Mouse (Mus musculus): ENCODE measurements at regions not wholly inside any gene's neighbourhood (a gene's known extent, or its start where the extent isn't known, plus 50 kb on each side); places are given as distances from the start of the nearest gene placed in this dataset.

DNA sequence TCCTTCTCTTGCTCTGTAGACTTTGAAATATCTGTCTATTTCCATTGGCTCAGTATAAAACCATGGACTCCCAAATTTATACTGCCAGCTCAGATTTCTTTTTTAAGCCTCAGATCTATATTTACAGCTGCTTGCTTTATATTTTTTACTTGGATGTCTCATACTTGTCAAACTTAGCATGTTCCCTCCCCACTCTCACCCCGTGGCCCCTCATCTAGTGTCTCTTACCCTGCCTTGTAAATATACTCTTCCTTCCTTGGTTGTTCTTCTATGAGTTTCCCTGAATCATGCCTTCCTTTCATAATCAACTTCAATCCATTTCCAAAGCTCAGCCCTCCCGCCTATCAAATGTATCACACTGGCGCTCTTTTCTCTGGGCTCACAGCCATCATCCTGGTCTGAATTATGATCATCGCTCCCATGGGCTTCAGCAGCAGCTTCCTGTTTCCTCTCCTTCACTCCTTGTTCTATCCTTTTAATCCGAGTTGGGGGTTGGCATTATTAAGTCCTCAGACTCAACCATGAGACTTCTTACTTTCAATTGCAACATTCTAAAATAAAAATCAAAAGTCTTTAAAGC is 177.0 kb upstream of the Cnr1 start:
- intact Hi-C loops (cut with DNase I): no loop called here

DNA sequence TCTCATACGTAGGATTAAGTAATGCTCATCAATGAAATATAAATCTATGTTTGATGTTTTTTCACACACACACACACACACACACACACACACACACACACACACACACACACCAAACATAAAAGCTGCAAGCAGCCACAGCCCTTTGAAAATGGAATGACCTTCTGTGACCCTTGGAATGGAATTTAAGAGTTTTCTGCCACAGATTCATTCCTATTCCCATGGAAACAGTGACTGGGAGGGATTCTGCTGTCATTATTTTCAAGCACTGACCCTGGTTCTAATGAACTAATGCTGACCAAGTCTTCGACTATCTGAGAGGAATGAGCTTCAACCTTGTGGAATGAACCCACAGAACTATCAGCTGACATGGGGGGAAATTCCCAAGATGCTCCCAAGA is 156.7 kb upstream of the Cnr1 start:
- intact Hi-C loops (cut with DNase I): no loop called here
- no peak for DNase-seq

More for the DNA sequence above, 177.0 kb upstream of the Cnr1 start:
- DNase-seq: peak; percentile 18 to 25

DNA sequence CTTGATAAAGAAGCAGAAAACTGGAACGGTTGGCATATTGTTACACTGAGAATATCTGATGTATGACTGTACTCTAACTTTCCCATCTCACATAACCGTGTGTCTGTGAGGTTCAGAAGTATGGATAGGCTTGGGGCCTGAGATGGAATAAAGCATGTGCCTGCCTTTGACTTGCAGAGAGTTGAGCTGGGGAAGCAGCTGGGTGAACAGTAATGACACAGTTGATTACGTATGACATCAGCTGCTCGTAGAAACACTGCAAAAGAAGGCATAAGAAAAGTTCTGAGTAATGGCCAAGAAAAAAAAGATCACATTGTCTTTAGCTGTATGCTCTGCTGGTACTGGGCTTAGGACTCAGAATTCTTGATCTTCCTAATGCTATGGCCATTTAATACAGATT is 138.4 kb upstream of the Cnr1 start:
- intact Hi-C loops (cut with DNase I): no loop called here
- no peak for DNase-seq

DNA sequence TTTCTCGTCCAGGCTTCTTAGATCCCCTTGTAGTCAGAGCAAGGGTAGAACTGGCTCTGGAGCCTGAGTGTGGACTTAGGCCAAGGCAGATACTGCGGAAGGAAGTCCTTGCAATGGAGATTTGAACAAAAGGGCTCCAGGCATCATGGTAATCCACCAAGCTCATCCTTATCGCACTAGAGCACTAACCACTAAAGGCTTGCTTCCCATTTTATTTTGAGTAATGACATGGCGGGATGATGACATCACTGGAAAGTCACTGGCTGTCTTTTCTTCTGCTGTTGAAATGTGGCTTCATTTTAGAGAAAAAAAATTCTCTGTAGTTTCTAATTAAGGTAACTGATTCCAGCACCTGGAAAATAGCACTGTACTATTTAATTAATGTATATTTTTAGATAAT is 137.4 kb upstream of the Cnr1 start:
- no peak for DNase-seq
- intact Hi-C loops (cut with DNase I): no loop called here

DNA sequence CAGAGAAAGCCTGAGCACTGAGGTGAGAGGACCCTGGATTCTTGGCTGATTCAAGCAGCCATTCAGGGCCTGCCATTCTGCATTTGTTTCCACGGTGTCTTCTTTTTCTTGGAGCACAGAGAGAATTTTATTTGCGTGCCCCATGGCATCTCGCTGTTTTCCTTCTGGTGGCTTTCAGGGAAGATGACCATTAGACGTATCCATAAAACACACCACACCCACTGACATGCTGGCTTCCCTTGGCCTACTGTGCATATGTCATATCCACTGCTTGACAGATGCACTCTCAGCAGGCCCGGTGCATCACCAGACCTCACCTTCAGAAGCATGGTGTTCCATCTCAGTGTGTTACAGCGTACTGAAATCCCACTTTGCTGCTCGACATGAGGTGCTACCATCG is 131.0 kb upstream of the Cnr1 start:
- intact Hi-C loops (cut with DNase I): no loop called here
- no peak for DNase-seq

DNA sequence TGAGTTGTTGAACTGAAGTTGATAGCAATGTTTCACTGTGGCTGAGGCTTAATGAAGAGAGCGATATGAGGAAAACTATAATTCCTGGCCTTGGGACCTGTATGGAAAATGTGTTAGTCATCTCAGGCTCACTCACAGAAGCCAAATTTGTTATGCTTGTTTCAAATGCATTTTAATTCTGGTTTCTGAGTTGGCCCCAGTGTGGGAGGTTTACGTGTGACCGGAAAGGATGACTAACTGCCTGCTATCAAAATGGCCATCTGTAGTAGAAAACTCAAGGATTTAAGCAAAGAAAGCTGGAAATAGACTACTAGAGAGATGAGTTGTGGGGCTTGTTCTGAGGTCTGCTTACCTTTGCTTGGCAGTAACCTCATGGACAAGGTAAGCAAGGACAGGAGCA is 128.9 kb upstream of the Cnr1 start:
- DNase-seq: no peak
- intact Hi-C loops (cut with DNase I): no loop called here

DNA sequence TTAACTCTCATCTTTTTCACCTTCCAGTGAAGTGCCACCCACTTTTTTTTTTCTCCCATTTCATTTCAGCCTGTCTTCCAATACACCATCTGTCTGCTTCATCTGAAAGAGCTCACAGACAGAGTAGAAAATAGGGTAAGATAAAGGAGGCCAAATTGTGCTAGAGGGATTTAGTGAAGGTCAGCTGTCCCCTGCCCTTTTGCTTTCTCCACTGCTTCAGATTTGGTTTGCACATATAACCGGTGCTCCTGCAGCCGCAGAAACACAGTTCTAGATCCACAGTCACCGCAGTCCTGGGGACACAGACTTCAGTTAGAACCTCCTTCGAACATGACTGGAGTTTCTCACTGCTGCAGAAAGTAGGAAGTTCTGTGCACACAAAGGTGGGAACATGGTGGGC is 126.4 kb upstream of the Cnr1 start:
- intact Hi-C loops (cut with DNase I): no loop called here

DNA sequence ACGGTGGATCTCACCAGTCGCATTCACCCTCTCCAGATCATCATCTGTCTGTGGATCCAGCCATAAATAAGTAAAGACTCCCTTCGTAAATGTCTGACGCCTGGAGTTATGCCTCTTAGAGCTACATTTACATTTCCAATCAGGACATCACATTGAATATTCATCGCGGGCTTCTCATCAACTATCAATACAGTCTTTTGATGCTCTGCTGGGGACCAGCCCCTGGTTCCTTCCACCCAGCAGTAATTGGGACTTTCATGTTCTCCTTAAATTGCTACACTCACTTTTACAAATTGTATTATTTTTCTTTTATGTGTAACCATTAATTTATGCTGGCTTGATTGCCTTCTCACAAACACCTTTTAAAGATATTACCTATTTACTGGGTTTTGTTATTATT is 125.7 kb upstream of the Cnr1 start:
- no peak for DNase-seq
- intact Hi-C loops (cut with DNase I): no loop called here

More for the DNA sequence above, 126.4 kb upstream of the Cnr1 start:
- no peak for DNase-seq

DNA sequence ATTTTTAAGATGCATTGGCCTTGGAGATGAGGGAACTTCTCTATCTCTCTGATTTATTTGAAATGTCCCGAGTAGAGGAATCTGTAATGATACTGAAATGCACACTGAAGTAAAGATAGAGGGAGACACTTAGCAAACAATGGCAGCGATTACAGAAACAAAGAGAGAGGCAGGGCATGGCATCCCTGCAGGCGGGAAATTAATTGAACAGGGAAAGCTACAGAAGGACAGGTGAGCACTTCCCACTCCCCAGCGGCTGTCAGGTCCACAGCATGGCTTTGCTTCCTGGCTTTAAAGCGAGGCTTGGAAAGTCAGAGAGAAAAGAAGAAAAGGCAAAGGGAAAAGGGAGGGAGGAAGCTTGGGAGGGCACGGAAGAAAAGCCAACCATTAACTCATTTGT is 125.3 kb upstream of the Cnr1 start:
- DNase-seq: no peak
- intact Hi-C loops (cut with DNase I): no loop called here

DNA sequence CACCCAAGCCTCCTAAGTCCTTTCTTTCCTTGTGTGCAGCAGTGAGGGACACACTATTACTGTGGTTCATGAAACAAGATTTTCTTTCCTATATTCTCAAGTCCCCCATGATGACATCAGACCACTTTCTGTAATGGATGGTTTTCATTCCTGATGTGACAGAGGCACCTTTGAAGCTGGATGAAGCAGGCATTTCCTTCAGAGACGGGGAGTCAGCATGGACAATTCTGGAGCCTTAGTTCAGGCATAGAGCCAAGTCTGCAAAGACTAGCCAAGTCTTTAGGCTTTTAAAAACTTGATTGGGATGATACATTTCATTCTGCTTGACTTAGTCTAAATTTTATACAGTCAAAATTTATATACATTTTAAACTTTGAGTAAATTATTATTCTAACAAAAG is 124.6 kb upstream of the Cnr1 start:
- intact Hi-C loops (cut with DNase I): no loop called here
- no peak for DNase-seq

DNA sequence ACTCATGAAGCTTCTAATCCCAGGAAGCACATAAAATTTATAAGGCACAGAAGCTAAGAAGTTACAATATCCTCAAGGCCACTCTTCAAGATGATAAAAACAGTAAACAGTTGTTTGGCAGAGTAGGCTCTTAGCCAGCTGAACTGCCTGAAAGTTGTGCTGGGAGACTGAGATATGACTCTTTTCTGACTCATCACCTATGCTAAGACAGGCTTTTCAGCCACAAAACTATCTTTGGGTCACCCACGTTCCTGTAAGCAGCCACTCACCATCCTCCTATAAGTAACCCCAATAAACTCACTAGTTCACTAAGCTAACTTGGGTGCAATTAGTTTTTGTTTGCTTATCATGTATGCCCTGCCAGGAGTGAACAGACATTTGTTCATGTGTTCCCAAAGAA is 112.1 kb upstream of the Cnr1 start:
- no peak for DNase-seq
- intact Hi-C loops (cut with DNase I): no loop called here

DNA sequence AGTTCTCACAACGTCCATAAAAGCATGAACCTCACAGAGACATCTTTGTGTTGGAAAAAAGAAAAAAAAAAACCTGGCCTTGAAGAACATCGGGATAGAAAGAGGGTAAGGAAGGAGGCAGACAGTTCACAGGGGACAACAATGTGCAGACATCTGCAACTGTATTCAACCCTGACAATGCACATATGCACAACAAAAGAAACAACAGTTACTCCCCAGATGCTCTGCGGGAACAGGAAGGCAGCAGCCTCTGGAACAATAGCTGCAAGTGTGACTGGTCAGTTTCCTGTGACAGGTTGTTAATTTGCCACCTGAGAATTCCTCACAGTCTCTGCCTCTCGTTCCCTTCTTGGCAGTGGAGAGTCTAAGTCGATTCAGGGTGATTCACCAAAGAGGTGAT is 100.5 kb upstream of the Cnr1 start:
- intact Hi-C loops (cut with DNase I): no loop called here
- no peak for DNase-seq

DNA sequence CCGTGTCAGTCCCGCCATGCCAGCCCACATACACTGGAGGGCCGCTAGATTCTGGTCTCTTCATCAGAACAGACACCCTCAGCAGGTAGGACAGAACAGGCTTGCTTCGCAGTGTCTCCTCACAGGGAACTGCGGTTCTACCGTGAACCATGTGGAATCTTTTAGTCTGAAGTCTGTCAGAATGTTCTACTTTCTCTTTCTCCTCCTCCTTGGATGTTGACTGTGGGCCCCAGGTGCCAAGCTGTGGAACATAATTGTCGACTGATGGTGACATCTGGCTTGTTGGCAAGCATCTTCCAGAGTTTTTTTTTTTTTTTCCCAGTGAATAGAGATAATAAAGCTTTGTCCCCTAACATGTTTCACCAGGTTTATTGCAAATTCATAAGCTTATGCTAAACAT is 91.3 kb upstream of the Cnr1 start:
- intact Hi-C loops (cut with DNase I): no loop called here
- DNase-seq: no peak

DNA sequence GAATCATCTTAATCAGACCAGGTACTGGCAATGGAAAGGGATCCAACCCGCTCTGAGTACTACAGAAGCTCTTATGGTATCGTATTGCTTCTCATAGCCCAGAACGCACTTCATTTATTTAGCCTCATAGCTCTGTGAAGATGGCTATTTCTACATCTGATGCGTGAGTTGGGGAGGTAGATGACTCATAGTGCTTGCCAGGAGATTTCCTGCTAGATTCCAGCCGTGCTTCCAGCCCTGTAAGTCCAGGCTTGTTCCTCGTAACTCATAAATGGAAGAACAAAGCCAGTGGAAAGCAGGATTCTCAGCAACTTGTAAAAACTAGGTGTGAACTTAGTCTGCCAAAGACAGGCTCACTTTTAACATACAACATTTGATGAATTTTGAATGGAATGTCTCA is 86.0 kb upstream of the Cnr1 start:
- no peak for DNase-seq
- intact Hi-C loops (cut with DNase I): loop anchor here (5.0 kb wide), 1 partner anchor 1634 kb away; no protein-coding TSS in a partner anchor

DNA sequence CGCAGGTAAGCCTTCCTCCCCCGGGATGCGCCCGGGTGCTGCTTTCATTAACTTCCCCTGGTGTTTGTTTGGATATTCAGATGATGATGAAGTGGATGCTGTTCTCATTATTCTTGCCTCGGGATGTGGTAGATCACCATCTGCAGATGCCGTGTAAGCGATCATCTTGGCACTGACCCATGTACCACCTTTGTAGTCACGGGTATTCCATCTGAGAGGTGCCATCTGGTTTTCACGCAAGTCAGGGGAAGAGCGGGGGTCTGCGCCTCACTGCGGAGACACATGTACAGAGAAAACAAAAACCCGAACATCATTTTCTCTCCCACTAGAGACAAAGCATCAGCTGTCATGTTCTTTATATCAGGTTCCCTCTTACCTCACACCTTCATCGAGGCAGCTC is 84.3 kb upstream of the Cnr1 start:
- no peak for DNase-seq
- intact Hi-C loops (cut with DNase I): no loop called here

DNA sequence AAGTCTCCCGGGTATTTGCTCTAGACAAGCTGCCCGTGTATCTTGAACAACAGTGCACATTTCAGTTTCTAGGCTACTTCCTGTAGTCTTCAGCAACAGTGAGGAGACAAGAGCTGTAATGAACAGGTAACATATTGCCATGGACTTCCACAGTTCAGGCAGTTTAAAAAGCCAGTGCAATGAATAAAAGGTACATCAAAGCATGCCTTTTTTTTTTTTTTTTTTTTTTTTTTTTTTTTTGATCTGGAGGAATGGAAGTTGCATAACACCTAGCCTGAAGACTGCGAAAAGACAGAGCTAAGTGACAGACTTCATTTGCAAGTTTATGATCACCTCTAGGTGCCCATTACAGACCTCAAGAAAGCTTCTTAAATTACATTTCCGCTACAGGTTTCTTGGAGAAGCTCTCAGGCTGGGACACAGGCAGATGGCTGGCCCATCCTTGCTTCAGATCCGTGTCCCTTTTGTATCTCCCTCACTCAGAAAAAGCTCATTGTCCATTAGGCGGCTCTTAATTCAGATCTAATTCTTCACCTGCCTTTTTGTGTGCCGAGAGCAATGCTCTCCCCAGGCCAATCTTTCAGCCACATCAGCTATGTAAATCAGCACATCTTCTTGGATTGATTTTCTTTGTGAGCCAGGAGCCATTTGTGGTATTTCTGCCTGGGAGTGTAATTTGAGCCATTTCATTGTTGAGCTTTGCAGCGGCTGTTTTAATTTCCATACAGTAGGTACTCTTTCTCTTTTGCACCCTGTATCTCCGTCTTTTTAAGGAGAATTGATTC is 78.6 kb upstream of the Cnr1 start:
- intact Hi-C loops (cut with DNase I): no loop called here
- DNase-seq: no peak

DNA sequence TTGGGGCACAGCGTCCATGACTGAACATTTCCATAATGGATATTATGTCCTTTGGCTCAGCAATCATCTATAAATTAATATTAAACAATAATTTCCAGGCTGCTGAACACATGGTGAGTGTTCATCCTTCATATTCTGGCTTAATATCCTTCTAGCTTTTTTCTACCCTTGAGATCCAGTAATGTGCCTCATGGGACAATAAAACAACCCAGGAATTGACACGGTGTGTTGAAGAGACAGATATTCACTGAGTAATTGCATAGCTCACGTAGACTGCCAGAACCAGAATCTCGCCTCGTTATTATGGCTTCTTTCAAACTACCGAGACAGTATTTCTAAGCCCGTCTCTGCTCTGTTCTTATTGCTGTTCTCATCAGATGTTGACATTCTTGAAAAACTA is 74.1 kb upstream of the Cnr1 start:
- intact Hi-C loops (cut with DNase I): no loop called here

DNA sequence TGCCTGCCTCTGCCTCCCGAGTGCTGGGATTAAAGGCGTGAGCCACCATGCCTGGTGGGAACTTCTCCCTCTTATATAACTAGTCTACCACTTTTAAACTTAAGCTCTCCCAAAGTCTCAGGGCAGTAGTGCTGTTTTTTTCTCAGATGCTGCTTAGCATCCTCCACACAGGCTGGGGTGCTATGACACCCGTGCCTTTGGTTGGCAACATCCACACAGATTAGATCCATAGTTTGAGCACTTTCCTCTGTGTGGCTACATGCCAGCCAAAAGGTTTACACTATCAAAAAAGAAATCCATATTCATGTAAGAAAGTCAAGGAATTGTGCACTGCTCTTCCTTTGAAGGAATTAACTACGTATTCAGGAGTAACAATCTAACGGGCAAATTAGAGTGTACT is 72.1 kb upstream of the Cnr1 start:
- intact Hi-C loops (cut with DNase I): no loop called here
- DNase-seq: no peak

More for the DNA sequence above, 74.1 kb upstream of the Cnr1 start:
- DNase-seq: no peak

DNA sequence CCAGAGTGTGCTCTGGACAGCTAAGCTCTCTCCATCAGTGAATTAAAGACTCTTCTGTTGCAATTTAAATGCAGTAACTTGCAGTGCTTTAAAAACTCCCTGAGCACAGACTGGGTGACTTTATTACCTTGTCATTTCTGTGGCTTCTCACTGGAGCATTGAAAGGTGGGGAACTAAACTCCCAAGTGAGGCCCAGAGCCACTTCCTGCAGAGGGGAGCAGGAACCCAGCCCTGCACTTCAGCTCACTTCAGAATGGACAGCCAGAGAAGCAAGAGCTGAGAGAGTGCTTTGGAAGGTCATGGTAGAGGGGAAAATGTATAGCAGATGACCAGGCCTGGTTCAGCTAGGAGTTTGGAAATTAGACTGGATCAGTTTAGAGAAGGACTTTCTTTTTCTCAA is 69.3 kb upstream of the Cnr1 start:
- intact Hi-C loops (cut with DNase I): no loop called here
- no peak for DNase-seq

DNA sequence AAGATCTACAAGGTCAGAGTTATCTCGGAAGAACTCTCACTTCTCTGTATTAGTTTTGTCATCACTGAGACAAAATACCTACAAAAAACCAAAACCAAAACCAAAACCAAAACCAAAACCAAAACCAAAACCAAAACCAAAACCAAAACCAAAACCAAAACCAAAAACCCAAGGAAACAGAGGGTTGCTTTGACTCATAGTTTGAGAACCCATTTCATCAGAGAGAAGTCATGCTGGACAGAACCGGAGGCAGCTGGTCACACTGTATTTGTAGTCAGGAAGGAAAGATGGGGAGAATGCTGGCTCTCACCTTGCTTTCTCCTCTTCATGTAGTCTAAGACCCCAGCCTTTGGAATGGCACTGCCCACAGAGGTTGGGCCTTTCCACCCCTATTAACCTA is 57.3 kb upstream of the Cnr1 start:
- intact Hi-C loops (cut with DNase I): no loop called here
- DNase-seq: no peak

DNA sequence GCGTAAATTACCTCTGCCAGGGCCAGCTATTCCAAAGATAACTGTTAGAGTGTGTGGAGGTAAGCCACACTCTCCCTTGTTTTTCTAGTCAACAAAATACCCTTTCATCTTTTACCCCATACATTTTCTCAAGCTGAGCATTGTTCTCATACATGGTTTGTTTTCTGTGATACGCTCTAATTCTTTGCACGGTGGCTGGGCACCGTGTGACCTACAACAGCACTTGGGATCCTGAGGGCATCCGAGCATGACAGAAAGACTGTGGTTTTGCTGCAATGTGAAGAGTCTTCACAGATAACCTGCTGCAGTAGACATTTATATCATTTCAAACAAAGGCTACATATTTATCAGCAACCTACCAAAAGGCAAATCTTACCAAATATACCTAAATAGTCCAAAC is 55.1 kb upstream of the Cnr1 start:
- DNase-seq: no peak
- intact Hi-C loops (cut with DNase I): no loop called here

Measured in gastrocnemius, postnatal 36 days (tissue).